Mouse (Mus musculus): ENCODE data around the gene Galnt3.

DNA sequence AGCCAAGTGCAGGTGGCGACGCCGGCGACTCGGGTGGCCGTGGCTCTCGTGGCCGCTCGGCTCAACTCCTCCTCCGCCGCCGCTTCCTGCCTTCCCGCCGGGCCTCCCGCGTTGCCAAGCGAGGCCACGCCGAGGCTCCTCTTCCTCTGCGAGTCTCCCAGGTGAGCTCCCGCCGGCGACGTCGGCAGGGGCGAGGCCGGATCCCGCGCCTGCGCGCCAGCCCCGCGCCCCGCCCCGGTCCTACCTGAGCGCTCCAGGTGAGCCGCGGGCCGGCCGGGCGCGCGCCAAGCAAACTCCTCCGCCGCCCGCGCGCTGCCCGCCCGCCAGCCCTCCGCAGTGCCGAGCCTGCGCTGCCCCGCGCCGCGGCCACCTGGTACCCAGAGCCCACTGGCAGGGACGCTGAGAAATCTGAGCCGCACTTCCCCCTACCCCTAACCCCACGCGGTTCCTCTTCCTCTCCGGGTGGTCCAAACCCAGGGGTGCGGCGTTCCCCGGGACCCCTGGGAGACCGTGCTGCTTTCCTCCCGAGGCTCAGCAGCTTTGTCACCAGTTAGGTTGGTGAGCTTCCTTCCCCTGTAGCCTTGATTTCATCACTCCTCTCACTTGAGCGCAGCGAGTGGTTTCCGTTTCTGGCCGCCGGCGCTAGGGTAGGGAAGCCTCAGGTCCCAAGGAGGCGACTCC, at the start of gene Galnt3:
- TF ChIP-seq CTCF (IDR thresholded peaks at IDR 0.05; ENCODE audit: low read depth): no peak
- TF ChIP-seq EP300 (IDR thresholded peaks at IDR 0.05; ENCODE audit: low read depth): no peak
